Mouse (Mus musculus) hindbrain, embryonic 13.5 days (tissue): ENCODE measurements around the gene Igf2bp2. TPM values are rescaled to one million over a fixed set of nuclear protein-coding genes. Genes with fewer than 3 reads are reported as not detected.

Experiments used
- ATAC-seq: fragments of 200-750 bp; cut with Nextera tagmentation; 2 replicates; pipeline ENCODE4 v1.8.0; 2017; ENCODE audit warnings: moderate TSS enrichment; ENCODE audit not compliant: low FRiP score
- H3K27ac ChIP-seq: fragments of 300-500 bp; sonication (generic); 2 replicates; pipeline ENCODE4 v1.5.1; 2015; ENCODE audit warnings: inconsistent platforms, mild to moderate bottlenecking, moderate library complexity
- H3K27me3 ChIP-seq: fragments of 300-500 bp; sonication (generic); 2 replicates; pipeline ENCODE4 v1.6.1; 2015; ENCODE audit warnings: mild to moderate bottlenecking, inconsistent platforms
- H3K36me3 ChIP-seq: fragments of 300-500 bp; sonication (generic); 2 replicates; pipeline ENCODE4 v1.6.1; 2015; ENCODE audit warnings: mild to moderate bottlenecking, inconsistent platforms
- H3K4me1 ChIP-seq: fragments of 300-500 bp; sonication (generic); replicated peaks from 2 replicates; pipeline ENCODE4 v1.6.1; 2015; ENCODE audit warnings: inconsistent platforms
- H3K4me2 ChIP-seq: fragments of 300-500 bp; sonication (generic); 2 replicates; pipeline ENCODE4 v1.6.1; 2015; ENCODE audit warnings: inconsistent platforms, mild to moderate bottlenecking, moderate library complexity
- H3K4me3 ChIP-seq: fragments of 300-500 bp; sonication (generic); 2 replicates; pipeline ENCODE4 v1.5.1; 2015; ENCODE audit warnings: mild to moderate bottlenecking, inconsistent platforms
- H3K9ac ChIP-seq: fragments of 300-500 bp; sonication (generic); 2 replicates; pipeline ENCODE4 v1.6.1; 2015; ENCODE audit warnings: mild to moderate bottlenecking, inconsistent platforms
- H3K9me3 ChIP-seq: fragments of 300-500 bp; sonication (generic); 2 replicates; pipeline ENCODE4 v1.6.1; 2016; ENCODE audit warnings: inconsistent platforms
- WGBS: fragments of 180-500 bp; shearing (Covaris S2); methylation state at CpG from one replicate; pipeline ENCODE4 v1.1.7; 2015; 5-methylcytosine and 5-hydroxymethylcytosine counted together
- polyA plus RNA-seq: library from polyadenylated mRNA; unstranded; fragments of >200 nt; fragmentation: Nextera tagmentation; extraction: Ambion mirVana; gene quantifications from 2 replicates; pipeline ENCODE4 v1.2.1, GENCODE M21; 2015

Gene Igf2bp2
- polyA plus RNA-seq, 1 experiment from 2014 or later, result 33.5 TPM

- H3K4me2 ChIP-seq, result no peak overlapping the region
- WGBS, result 95% methylated on average over 6 of the region's 6 CpGs
- H3K27ac ChIP-seq, result no peak overlapping the region
- H3K4me1 ChIP-seq, result peaks cover 21% of the 10 kb centered on the region
- H3K27me3 ChIP-seq, result no peaks in the 10 kb centered on the region
- no peaks in the 10 kb centered on the region for H3K9me3 ChIP-seq
- no peak overlapping the region for H3K9ac ChIP-seq
- H3K4me3 ChIP-seq, result no peak overlapping the region
- no peaks in the 10 kb centered on the region for H3K36me3 ChIP-seq
- ATAC-seq, result no peak
These were observed 18.6 kb downstream of the Igf2bp2 start for GRCm38 (mm10) chr16:22144490-22144889.

- no peak for ATAC-seq
- 60% methylated on average over 6 of the region's 6 CpGs for WGBS
- Histone ChIP-seq H3K4me3 (no peak overlapping the region), H3K9ac (no peak overlapping the region), H3K9me3 (no peaks in the 10 kb centered on the region), H3K27me3 (no peaks in the 10 kb centered on the region), H3K36me3 (no peaks in the 10 kb centered on the region), H3K4me1 (no peaks in the 10 kb centered on the region), H3K27ac (no peak overlapping the region), H3K4me2 (no peak overlapping the region)
These were observed 22.2 kb downstream of the Igf2bp2 start for GRCm38 (mm10) chr16:22140861-22141260.

GRCm38 (mm10) chr16:22139821-22140220 lies 23.3 kb downstream of the Igf2bp2 start:
- no peak for ATAC-seq
- H3K4me3 ChIP-seq, result no peak overlapping the region
- H3K27me3 ChIP-seq, result no peaks in the 10 kb centered on the region
- no peaks in the 10 kb centered on the region for H3K9me3 ChIP-seq
- no peak overlapping the region for H3K9ac ChIP-seq
- no peaks in the 10 kb centered on the region for H3K36me3 ChIP-seq
- no peak overlapping the region for H3K27ac ChIP-seq
- H3K4me2 ChIP-seq, result no peak overlapping the region
- H3K4me1 ChIP-seq, result no peaks in the 10 kb centered on the region
- WGBS, result 79% methylated on average over 5 of the region's 5 CpGs

- Histone ChIP-seq H3K4me2 (no peak overlapping the region), H3K9ac (no peak overlapping the region), H3K9me3 (no peaks in the 10 kb centered on the region), H3K4me3 (no peak overlapping the region), H3K27ac (no peak overlapping the region), H3K27me3 (no peaks in the 10 kb centered on the region), H3K36me3 (no peaks in the 10 kb centered on the region), H3K4me1 (peaks cover 6% of the 10 kb centered on the region; the same call in 1 of the 2 replicates)
- WGBS, result 81% methylated on average over 5 of the region's 5 CpGs
- no peak for ATAC-seq
These were observed 26.9 kb downstream of the Igf2bp2 start for GRCm38 (mm10) chr16:22136198-22136597.

- Histone ChIP-seq H3K27me3 (no peaks in the 10 kb centered on the region), H3K4me1 (peaks cover 11% of the 10 kb centered on the region; the same call in 1 of the 2 replicates), H3K27ac (no peak overlapping the region), H3K4me2 (no peak overlapping the region), H3K36me3 (peaks cover 4% of the 10 kb centered on the region; the same call in 1 of the 2 replicates), H3K9me3 (no peaks in the 10 kb centered on the region), H3K4me3 (no peak overlapping the region), H3K9ac (no peak overlapping the region)
- WGBS, result 89% methylated on average over 6 of the region's 6 CpGs
- no peak for ATAC-seq
These were observed 31.8 kb downstream of the Igf2bp2 start for GRCm38 (mm10) chr16:22131321-22131720.

GRCm38 (mm10) chr16:22129511-22129910 lies 33.6 kb downstream of the Igf2bp2 start:
- Histone ChIP-seq H3K4me3 (no peak overlapping the region), H3K9ac (no peak overlapping the region), H3K36me3 (peaks cover 4% of the 10 kb centered on the region; the same call in 1 of the 2 replicates), H3K4me2 (no peak overlapping the region), H3K4me1 (peaks cover 10% of the 10 kb centered on the region; the same call in 1 of the 2 replicates), H3K27ac (no peak overlapping the region), H3K9me3 (no peaks in the 10 kb centered on the region), H3K27me3 (no peaks in the 10 kb centered on the region)
- WGBS, result 94% methylated on average over 7 of the region's 7 CpGs
- no peak for ATAC-seq

GRCm38 (mm10) chr16:22128595-22128994 lies 34.5 kb downstream of the Igf2bp2 start:
- ATAC-seq, result no peak
- no peak overlapping the region for H3K9ac ChIP-seq
- peaks cover 4% of the 10 kb centered on the region; the same call in 1 of the 2 replicates for H3K4me1 ChIP-seq
- H3K36me3 ChIP-seq, result peaks cover 4% of the 10 kb centered on the region; the same call in 1 of the 2 replicates
- H3K27ac ChIP-seq, result no peak overlapping the region
- no peaks in the 10 kb centered on the region for H3K27me3 ChIP-seq
- H3K4me3 ChIP-seq, result no peak overlapping the region
- H3K9me3 ChIP-seq, result no peaks in the 10 kb centered on the region
- WGBS, result 97% methylated on average over 2 of the region's 2 CpGs
- H3K4me2 ChIP-seq, result no peak overlapping the region

GRCm38 (mm10) chr16:22127806-22128205 lies 35.3 kb downstream of the Igf2bp2 start:
- Histone ChIP-seq H3K4me1 (peaks cover 7% of the 10 kb centered on the region), H3K9me3 (no peaks in the 10 kb centered on the region), H3K27me3 (no peaks in the 10 kb centered on the region), H3K4me2 (no peak overlapping the region), H3K36me3 (peaks cover 4% of the 10 kb centered on the region; the same call in 1 of the 2 replicates), H3K4me3 (no peak overlapping the region), H3K27ac (no peak overlapping the region), H3K9ac (no peak overlapping the region)
- no peak for ATAC-seq
- 95% methylated on average over 5 of the region's 5 CpGs for WGBS

- peaks cover 4% of the 10 kb centered on the region; the same call in 1 of the 2 replicates for H3K36me3 ChIP-seq
- ATAC-seq, result no peak
- 60% methylated on average over 4 of the region's 4 CpGs for WGBS
- H3K9me3 ChIP-seq, result no peaks in the 10 kb centered on the region
- H3K4me1 ChIP-seq, result peaks cover 7% of the 10 kb centered on the region
- no peak overlapping the region for H3K4me3 ChIP-seq
- no peaks in the 10 kb centered on the region for H3K27me3 ChIP-seq
- H3K27ac ChIP-seq, result no peak overlapping the region
- H3K4me2 ChIP-seq, result no peak overlapping the region
- H3K9ac ChIP-seq, result no peak overlapping the region
These were observed 36.2 kb downstream of the Igf2bp2 start for GRCm38 (mm10) chr16:22126936-22127335.

GRCm38 (mm10) chr16:22124325-22124918 lies 38.7 kb downstream of the Igf2bp2 start:
- H3K4me3 ChIP-seq, result no peak overlapping the region
- H3K4me2 ChIP-seq, result no peak overlapping the region
- H3K4me1 ChIP-seq, result peaks cover 7% of the 10 kb centered on the region
- peaks cover 8% of the 10 kb centered on the region; the same call in 1 of the 2 replicates for H3K36me3 ChIP-seq
- 57% methylated on average over 7 of the region's 7 CpGs for whole genome bisulfite sequencing
- H3K27ac ChIP-seq, result no peak overlapping the region
- H3K9me3 ChIP-seq, result no peaks in the 10 kb centered on the region
- H3K27me3 ChIP-seq, result no peaks in the 10 kb centered on the region
- ATAC-seq, result 0 out of 2 replicates have a peak, but pooled peaks have one; percentile 4
- H3K9ac ChIP-seq, result no peak overlapping the region

GRCm38 (mm10) chr16:22123658-22124057 lies 39.4 kb downstream of the Igf2bp2 start:
- H3K4me2 ChIP-seq, result no peak overlapping the region
- no peak overlapping the region for H3K27ac ChIP-seq
- H3K4me3 ChIP-seq, result no peak overlapping the region
- peaks cover 7% of the 10 kb centered on the region for H3K4me1 ChIP-seq
- no peaks in the 10 kb centered on the region for H3K27me3 ChIP-seq
- H3K9me3 ChIP-seq, result no peaks in the 10 kb centered on the region
- WGBS, result 27% methylated on average over 5 of the region's 5 CpGs
- ATAC-seq, result no peak
- H3K9ac ChIP-seq, result no peak overlapping the region
- H3K36me3 ChIP-seq, result peaks cover 15% of the 10 kb centered on the region; the same call in 1 of the 2 replicates

- WGBS, result 95% methylated on average over 8 of the region's 8 CpGs
These were observed 42.0 kb downstream of the Igf2bp2 start for GRCm38 (mm10) chr16:22121109-22121508.

GRCm38 (mm10) chr16:22119524-22119923 lies 43.6 kb downstream of the Igf2bp2 start:
- H3K9me3 ChIP-seq, result no peaks in the 10 kb centered on the region
- H3K9ac ChIP-seq, result no peak overlapping the region
- H3K4me1 ChIP-seq, result peaks cover 3% of the 10 kb centered on the region
- no peaks in the 10 kb centered on the region for H3K27me3 ChIP-seq
- H3K4me2 ChIP-seq, result no peak overlapping the region
- ATAC-seq, result no peak
- 96% methylated on average over 15 of the region's 15 CpGs for WGBS
- no peak overlapping the region for H3K27ac ChIP-seq
- H3K4me3 ChIP-seq, result no peak overlapping the region
- peaks cover 15% of the 10 kb centered on the region; the same call in 1 of the 2 replicates for H3K36me3 ChIP-seq

More at GRCm38 (mm10) chr16:22121109-22121508, 42.0 kb downstream of the Igf2bp2 start:
- no peak overlapping the region for H3K4me3 ChIP-seq
- H3K9ac ChIP-seq, result no peak overlapping the region
- no peak overlapping the region for H3K4me2 ChIP-seq
- no peak for ATAC-seq
- peaks cover 15% of the 10 kb centered on the region; the same call in 1 of the 2 replicates for H3K36me3 ChIP-seq
- H3K27me3 ChIP-seq, result no peaks in the 10 kb centered on the region
- H3K4me1 ChIP-seq, result peaks cover 3% of the 10 kb centered on the region
- no peak overlapping the region for H3K27ac ChIP-seq
- no peaks in the 10 kb centered on the region for H3K9me3 ChIP-seq
